Mouse (Mus musculus): ENCODE measurements around the gene Agtpbp1.

DNA sequence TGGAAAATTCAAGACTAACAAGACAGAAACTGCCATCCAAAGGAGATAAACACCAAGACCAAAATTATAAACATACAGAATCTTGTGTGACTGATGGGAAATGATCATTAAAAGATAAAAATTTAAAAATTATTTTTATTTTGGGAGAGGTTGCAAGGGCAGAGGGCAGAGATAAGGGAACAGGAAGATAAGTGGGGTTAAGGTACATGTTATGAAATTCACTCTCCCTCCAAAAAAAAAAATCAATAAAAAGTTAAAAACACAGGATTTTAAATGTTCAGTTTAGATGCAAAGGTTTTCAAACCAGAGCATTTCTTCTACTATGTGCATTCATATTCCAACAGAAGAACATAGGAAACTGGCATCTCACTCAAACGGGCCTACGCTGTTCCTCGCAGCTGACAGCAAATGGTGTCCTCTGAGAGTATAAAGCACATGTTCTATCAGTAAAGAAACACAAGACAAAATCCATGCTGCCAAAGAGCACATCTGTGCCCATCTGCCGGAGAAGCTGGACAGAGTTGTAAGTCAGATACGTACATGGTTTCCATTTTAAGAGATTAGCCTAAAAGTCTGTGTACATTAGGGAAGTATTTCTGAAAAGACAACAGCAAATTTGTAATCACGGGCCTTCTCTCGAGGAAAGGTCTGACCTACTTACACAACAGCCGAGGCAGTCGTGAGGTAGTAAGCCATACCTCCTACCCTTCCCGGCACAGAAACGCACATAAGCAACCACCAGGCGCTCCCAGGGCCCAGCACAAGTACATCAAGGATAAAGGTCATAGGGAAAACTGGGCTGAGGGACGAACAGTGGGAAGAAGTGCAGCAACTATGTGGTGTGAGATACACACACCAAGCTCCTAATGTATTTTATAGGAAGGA is 104.2 kb downstream of the Agtpbp1 start:
- no peak for TF ChIP-seq CHD2 (IDR thresholded peaks at IDR 0.05; ENCODE audit: low read depth, low read length)
- no peak for TF ChIP-seq ZNF384 (IDR thresholded peaks at IDR 0.05; ENCODE audit: low read depth, low read length)
- no peak for TF ChIP-seq HCFC1 (IDR thresholded peaks at IDR 0.05; ENCODE audit: borderline replicate concordance, insufficient read depth, low read length)
- no peak for TF ChIP-seq ZC3H11A (IDR thresholded peaks at IDR 0.05; ENCODE audit: borderline replicate concordance, low read depth, low read length)
- no peak for TF ChIP-seq MAFK (IDR thresholded peaks at IDR 0.05; ENCODE audit: insufficient read depth, low read depth, low read length)
